Mouse (Mus musculus): ENCODE results near the gene Ctf1.

The Ctf1 gene

GRCm38 (mm10) chr7:127712461-127713385, at the start of gene Ctf1:
Gene Ctf1, plus strand, starts transcription at chr7:127712736.
- DNase-seq (ENCODE audit: low read depth, low spot score), result peak; percentile 91

GRCm38 (mm10) chr7:127662926-127663325, 49.6 kb upstream of the Ctf1 start:
- DNase-seq (ENCODE audit: low read depth, low spot score), result no peak

DNA sequence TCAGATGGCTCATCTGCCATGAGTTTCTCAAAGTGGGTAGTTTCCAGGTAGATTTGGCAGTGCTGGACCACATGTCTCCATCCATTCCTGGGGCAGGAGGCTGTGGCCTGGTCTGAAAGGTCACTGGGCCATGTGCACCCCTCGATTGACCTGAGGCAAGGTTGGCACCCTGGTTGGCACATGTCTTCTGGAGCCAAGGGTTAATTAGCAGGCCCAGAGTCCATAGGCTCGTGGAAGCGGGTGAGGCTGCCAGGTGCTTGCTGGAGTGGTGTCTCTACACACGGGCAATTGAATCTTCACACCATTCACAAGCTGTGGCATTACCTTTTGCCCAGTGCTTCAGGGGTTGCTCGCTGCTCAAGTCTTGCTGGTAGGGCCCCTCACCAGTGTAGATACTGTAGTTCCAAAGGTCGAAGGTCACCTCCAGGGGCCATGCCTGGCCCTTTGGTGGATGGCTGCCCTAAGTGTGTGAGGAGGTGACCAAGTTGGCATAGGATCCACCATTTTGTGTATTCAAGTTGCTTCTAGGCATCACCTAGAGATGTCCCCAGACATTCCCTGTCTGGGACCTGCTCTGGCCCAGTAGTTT, 46.4 kb upstream of the Ctf1 start:
- DNase-seq (ENCODE audit: low read depth, low spot score), result no peak

GRCm38 (mm10) chr7:127666679-127667078, 45.9 kb upstream of the Ctf1 start:
- no peak for DNase-seq (ENCODE audit: low read depth, low spot score)

DNA sequence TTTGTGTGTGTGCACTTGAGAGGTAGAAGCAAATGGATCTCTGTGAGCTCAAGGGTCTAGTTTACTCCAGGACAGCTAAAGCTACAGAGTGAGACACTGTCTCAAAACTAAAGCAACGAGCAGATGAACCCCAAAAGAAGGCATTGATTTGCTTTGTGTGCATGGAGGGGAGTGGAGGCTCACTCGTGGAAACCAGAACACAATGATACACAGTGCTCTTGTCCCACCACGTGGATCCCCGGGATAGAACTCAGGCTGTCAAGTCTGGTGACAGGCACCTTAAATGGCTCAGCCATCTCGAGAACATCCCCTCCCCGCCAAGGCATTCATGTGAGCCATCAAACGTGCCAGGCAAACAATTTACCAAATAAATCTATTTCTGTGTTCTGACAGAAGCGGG, 45.4 kb upstream of the Ctf1 start:
- DNase-seq (ENCODE audit: low read depth, low spot score), result peak; percentile 51

DNA sequence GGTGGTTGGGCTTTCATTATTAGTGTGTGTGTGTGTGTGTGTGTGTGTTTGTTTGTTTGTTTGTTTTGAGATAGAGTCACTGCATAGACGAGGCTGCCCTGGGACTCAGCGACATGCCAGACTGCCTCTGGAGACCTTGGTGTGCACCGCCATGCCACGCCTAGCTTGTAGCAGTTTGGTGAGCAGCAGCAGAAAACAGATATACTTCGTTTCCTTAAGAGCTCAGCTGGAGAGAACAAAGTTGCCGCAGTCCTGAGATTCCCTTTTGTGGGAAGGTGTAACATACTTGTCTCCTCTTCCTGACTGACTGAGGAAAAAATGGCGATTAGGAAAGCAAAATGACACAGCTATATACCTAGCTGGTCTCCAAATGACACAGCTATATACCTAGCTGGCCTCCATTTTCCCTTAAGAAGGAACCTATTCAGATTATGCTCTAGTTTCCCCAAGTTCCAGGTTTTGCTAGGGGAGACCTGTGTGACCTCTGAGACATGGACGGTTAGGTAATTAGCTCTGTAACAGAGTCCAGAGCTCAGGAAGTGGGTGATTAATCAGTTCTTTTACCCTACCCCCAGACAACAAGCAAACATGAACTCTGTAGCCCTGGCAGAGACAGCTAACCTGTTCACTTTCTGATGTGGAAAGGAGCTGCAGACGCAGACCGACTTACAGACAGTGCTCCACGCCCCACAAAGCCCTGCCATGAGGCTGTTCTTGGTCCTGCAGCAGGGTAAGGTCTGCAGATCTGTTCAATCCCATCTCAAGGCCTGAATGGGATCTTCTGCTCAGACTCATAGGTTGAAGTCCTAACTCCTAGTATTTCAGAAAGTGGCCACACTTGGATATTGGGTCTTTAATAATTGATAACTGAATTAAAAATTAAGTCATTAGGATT, 40.4 kb upstream of the Ctf1 start:
- no peak for DNase-seq (ENCODE audit: low read depth, low spot score)

DNA sequence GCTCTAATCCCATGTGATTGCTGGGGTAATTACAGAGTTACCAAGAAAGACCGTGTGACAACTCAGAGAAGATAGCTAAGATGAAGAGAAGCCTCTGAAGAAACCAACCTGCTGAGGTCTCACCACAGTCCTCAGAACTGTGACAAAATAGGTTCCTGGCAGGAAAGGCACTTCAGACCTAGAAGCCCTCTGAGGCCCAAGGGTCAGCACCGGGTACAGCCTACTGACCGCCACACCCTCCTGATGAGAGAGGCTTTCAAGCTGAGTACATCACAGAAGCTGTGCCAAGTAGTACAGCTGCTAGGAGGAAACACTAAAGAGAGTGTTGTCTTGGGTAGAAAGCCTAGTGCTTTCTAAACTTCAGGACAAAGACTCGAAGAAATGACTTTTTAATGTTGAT, 39.8 kb upstream of the Ctf1 start:
- DNase-seq (ENCODE audit: low read depth, low spot score), result no peak

GRCm38 (mm10) chr7:127674977-127675376, 37.6 kb upstream of the Ctf1 start:
- peak; percentile 97 for DNase-seq (ENCODE audit: low read depth, low spot score)

DNA sequence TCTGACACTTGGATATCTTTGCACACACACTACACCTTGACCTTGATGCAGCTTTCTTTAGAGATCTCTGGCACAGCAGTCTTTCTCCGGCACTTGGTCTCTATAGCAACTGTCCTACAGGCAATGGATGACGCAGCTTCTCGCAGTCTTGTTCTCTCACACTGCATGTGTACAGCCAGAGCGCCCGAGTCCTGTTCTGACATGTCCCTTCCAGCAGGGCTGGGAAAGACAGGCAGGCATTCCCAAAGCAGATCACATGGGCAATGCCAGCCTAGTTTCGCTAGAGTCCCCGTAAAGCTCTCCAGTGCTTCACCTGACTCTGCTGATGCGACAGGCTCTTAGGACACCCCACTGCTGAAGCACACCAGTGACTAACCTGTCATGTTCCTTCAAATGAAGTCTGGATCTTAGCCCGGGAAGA, 37.1 kb upstream of the Ctf1 start:
- DNase-seq (ENCODE audit: low read depth, low spot score), result peak; percentile 75

GRCm38 (mm10) chr7:127677077-127677476, 35.5 kb upstream of the Ctf1 start:
- peak; percentile 40 for DNase-seq (ENCODE audit: low read depth, low spot score)

DNA sequence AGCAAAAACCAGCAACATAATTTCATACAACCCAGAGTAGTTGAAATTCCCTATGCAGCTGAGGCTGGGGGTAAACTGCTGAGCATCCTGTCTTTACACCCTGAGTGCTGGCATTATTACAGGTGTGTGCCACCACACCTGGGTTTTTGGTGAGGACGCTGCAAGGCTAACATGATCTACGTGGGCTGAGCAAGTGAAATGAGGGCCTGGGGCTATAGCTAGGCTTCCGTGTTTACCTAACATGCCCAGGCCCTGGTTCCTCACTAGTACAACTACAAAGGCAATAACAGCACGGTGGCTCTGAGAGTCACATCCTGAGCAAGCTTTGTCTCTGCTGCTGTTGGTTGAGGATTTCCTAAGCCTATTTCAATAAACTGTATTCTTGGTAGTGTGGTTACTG, 34.9 kb upstream of the Ctf1 start:
- no peak for DNase-seq (ENCODE audit: low read depth, low spot score)

- peak; percentile 49 for DNase-seq (ENCODE audit: low read depth, low spot score)
These were observed 33.7 kb upstream of the Ctf1 start for GRCm38 (mm10) chr7:127678811-127679210.

- no peak for DNase-seq (ENCODE audit: low read depth, low spot score)
These were observed 32.0 kb upstream of the Ctf1 start for GRCm38 (mm10) chr7:127680541-127680940.

- no peak for DNase-seq (ENCODE audit: low read depth, low spot score)
These were observed 30.5 kb upstream of the Ctf1 start for GRCm38 (mm10) chr7:127681888-127682553.

DNA sequence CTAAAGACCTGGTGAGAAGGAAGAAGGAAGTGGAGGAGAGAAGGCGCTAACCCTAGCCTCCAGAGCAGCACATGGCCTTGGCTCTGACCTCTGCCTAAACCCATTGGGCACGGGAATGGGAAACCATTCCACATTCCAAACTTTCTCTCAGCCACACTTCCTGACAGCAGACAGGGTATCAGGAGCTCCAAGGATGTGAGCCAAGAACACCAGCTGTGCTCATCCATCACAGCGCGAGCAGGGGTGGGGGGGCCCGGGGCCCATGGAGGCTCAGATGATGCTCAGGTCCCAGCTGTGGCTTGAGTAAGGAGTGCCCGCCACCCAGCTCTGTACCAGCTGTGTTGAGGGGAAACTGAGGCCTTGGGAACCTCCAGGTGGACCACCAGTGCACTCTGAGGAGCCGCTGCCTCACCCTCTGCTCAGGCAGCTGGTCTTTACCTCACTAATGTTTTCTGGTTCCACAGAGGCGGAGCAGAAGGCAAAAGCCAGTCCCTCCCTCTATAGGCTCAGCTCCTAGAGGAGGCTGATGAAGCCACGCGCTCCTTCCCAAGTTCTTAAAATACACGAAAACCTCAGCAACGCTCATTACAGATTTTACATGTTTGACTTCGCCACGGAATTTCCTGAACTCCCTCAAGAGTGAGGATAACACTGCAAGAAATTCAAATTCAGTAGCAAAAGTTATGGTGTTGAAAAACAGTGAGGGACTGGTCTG, 27.1 kb upstream of the Ctf1 start:
- peak; percentile 61 for DNase-seq (ENCODE audit: low read depth, low spot score)

DNA sequence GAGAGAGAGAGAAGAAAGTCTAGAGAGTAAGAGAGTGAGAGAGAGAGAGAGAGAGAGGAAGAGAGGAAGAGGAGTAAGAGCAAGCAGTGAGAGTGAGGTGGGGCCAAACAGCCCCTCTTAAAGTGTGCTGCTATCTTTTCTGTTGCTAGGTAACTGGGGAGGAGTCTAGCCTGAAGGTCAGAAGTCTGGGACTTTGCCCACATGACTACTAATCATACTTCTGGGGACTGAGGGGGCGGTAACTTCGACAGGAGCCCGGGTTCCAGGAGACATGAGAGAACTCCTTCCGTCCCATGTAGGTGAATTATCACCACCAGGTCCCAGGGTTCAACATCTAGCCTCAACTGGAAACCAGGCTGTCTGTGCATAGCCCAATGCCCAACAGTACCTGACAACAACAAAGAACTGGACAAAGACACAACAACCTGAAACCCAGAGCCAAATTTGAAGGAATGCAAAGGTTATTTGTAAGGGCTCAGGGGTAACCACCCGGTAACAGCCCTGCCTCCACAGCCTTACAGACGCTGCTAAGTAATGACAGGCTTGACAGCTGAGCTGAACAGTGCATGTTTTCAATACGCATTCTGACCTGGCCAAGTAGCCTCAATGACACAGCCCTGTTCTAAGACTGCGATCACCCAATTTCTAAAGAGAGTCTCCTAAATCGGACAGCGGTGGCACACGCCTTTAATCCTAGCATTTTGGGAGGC, 25.6 kb upstream of the Ctf1 start:
- no peak for DNase-seq (ENCODE audit: low read depth, low spot score)

GRCm38 (mm10) chr7:127688935-127689334, 23.6 kb upstream of the Ctf1 start:
- peak; percentile 48 for DNase-seq (ENCODE audit: low read depth, low spot score)

GRCm38 (mm10) chr7:127689626-127690280, 22.8 kb upstream of the Ctf1 start:
- DNase-seq (ENCODE audit: low read depth, low spot score), result no peak

- DNase-seq (ENCODE audit: low read depth, low spot score), result peak; percentile 82
These were observed 21.1 kb upstream of the Ctf1 start for GRCm38 (mm10) chr7:127691221-127691989.

Data from brain, adult 2 months (tissue).